Mouse (Mus musculus) thymus, postnatal 14 days (tissue): Measurements from ENCODE around the gene Tbc1d22a.

Source experiments
- DNase-seq: peaks from one replicate; pipeline ENCODE4 v3.0.0; 2021

The Tbc1d22a gene

DNA sequence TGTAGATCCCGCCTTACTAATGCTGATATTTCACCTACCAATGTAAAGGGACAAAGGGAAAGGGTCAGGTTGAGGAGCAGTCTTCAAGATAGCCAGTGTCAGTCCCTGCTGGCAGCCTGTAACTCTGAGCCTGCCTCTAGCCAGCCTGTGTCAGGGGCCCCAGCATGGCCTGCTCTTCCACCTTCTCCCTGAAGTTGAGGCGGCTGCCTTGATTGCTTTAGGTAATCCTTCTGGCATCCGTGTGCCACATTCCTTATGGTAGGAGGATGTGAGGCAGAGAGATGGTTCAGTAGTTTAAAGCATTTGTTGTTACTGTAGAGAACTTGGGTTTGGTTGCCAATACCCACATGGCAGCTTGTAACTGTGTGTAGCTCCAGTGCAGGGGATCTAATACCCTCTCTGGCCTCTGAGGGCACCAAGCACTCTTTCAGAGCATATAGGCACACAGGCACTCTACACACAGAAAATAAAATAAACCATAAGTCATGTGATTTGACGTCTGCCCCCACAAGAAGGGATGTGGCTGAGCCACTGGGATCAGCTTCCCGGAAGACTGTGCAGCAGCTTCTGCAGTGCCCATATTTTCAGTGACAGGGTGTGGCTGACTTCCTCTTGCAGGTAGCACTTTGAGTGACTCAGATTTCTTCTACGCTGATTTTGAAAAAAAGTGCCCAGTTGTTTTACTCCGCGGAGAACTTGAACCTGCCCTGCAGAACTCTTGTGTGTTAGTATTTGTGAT lies 128.5 kb downstream of the Tbc1d22a start:
- DNase-seq = peak; percentile 64

- DNase-seq = peak; percentile 61
Measured at GRCm38 (mm10) chr15:86344906-86345331, 130.7 kb downstream of the Tbc1d22a start.

GRCm38 (mm10) chr15:86345907-86346306 lies 131.6 kb downstream of the Tbc1d22a start:
- DNase-seq = peak; percentile 85

GRCm38 (mm10) chr15:86346606-86347005 lies 132.3 kb downstream of the Tbc1d22a start:
- peak; percentile 43 for DNase-seq

DNA sequence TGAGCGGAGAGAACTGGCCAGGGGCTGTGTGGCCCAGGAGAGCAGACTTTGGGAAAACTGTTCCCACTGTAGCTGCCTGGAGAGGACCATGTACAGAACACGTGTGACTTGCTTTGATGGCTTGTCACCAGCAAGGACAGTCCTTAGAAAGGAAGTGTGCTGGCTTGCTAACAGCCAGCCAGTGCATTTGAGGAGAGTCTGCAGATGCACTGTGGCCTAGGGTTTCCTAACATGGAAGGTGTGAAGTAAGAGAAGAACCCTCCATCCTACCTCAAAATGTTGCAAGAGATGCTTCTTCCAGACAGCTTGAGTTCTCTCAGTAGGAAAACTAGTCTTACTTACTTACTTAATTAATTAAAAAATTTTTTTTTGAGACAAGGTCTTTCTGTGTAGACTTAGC lies 140.7 kb downstream of the Tbc1d22a start:
- DNase-seq = no peak

GRCm38 (mm10) chr15:86355857-86356256 lies 141.6 kb downstream of the Tbc1d22a start:
- no peak for DNase-seq

GRCm38 (mm10) chr15:86360376-86360775 lies 146.1 kb downstream of the Tbc1d22a start:
- no peak for DNase-seq

- peak; percentile 67 for DNase-seq
Measured at GRCm38 (mm10) chr15:86362306-86363150, 148.3 kb downstream of the Tbc1d22a start.

DNA sequence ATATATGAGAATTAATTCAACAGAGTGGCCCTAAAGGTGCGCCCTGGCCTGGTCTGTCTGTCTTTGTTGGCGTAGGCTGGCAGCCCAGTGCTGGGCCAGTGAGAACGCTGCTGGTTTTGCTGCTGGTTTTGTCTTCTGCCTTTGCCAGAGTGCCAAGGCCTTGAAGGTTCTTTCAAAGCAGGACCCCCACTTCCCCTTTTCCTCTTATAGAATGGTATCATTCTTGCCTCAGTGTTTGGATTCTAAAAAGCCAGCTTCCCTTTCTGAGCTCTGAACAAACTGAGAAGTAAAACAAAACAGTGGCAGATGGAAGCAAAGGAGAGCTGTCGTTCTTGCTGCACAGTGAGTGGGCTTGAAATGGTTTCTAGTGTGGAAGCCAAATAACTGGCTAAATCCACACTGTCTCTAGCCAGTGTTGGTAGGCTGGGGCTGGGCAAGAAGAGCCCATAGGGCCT lies 149.6 kb downstream of the Tbc1d22a start:
- peak; percentile 40 for DNase-seq

- DNase-seq = peak; percentile 68
Measured at GRCm38 (mm10) chr15:86364948-86365658, 150.8 kb downstream of the Tbc1d22a start.

GRCm38 (mm10) chr15:86366726-86367125 lies 152.5 kb downstream of the Tbc1d22a start:
- DNase-seq = no peak

GRCm38 (mm10) chr15:86367247-86367646 lies 153.0 kb downstream of the Tbc1d22a start:
- no peak for DNase-seq

GRCm38 (mm10) chr15:86370846-86371245 lies 156.6 kb downstream of the Tbc1d22a start:
- no peak for DNase-seq

- no peak for DNase-seq
Measured at GRCm38 (mm10) chr15:86375262-86375661, 161.0 kb downstream of the Tbc1d22a start.

DNA sequence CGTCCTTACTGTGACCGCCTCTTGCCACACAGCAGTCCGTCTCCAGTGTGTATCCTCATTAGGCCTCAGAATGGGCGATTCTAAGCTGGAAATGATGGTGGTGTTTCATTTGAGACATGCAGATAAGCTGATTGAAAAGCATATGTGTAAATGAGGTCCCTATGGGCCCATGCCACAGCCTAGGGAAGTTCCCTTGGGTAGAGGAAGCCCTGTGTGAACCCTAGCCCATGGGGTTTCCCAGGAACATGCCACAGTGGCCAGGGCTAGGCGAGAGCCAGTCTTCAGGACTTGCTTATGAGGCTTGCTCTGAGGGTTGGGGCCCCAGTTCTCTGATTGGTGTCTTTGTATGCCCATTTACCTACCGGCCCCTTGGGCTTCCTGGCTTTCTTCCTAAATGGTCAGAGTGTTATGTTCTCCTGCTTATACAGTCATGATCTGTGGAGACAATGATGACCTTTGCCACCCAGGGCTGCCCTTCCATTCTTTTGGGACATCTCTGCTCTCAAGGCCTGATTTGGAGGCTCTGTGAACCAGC lies 161.7 kb downstream of the Tbc1d22a start:
- DNase-seq = no peak

- DNase-seq = no peak
Measured at GRCm38 (mm10) chr15:86383278-86383677, 169.0 kb downstream of the Tbc1d22a start.

- DNase-seq = no peak
Measured at GRCm38 (mm10) chr15:86385436-86385835, 171.2 kb downstream of the Tbc1d22a start.

DNA sequence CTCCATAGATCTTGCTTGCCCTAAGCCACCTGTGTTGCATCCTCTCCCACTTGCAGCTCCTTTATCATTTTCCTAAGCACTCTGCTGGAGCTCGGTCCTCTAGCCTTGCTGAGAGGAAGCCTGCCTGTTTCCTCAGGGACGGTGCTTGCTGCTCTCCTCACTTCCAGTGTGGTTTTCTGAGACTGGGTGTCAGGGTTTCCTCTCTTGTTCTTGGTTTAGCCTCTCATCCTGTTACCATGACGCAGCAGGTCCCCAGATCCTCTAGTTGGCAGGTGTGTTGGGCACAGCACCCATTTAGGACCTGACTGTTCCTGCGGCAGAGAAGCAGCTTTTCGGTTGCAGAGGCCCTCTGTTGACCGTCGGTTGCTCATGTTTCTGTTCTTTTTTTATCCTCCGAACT lies 172.1 kb downstream of the Tbc1d22a start:
- DNase-seq = peak; percentile 80

DNA sequence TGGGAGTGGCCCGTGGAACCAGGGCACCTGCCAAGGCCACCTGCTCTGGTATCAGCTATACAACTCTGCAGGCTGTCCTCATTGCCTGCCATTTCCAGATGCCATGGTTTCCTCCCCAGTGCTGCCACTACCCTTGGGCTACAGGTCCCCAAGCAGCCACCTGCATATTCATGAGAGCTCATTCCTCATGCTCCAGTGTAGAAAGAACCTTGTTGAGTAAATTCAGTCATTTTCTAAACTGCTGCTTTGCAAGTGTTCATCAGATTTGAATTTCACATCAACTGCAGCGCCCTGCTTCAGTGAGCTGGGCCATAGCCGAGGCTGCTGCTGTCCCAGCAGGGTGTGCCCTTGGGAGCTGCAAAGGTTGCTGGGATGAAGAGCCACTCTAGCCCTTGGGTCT lies 174.3 kb downstream of the Tbc1d22a start:
- peak; percentile 49 for DNase-seq

DNA sequence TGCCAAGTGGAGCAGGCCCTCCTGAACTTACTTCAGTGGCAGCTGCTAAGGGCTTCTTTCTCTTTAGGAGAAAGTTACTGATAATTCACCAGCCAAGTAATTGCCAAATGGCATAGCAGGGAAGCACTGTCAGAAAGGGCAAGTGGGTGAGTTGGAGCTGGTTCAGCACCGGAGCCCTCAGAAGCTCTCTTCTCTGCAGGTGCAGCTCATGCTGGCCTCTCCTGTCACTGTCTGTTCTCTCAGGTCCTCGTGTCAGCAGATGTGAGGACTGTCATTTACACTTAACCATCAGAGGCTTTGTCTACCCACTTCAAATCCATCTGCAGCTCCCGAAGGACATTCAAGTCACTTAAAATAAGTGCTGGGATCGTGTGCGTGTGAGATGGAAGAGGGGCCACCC lies 190.6 kb downstream of the Tbc1d22a start:
- peak; percentile 74 for DNase-seq

DNA sequence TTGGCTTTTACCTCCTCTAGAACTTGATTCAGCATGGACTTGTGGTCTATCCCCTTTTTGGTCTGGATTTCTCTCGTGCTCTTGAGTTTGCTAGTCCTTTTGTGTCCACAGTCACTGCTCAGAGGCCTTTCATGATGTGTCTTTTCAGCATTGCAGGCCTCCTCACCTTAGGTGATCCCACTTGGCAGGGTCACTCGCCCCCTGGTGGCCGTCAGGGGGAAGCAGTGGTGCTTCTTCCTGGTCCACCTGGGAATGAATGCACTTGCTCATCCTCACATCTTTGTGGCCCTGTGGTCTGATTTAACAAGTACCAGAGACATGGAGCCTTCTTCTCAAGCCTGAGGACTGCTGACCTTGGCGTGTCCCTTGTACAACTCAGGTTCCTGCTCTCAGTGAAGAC lies 191.3 kb downstream of the Tbc1d22a start:
- DNase-seq = peak; percentile 85

GRCm38 (mm10) chr15:86409352-86409751 lies 195.1 kb downstream of the Tbc1d22a start:
- peak; percentile 47 for DNase-seq

- DNase-seq = no peak
Measured at GRCm38 (mm10) chr15:86411532-86412080, 197.3 kb downstream of the Tbc1d22a start.
